Mouse (Mus musculus): ENCODE measurements around the gene Spats2. TPM values are rescaled to one million over a fixed set of nuclear protein-coding genes. Genes with fewer than 3 reads are reported as not detected.

Gene Spats2
- polyA plus RNA-seq, 1 experiment from 2014 or later = 78.7 TPM

GRCm38 (mm10) chr15:99262702-99263101 is 137.0 kb downstream of the Spats2 start:
- Histone ChIP-seq H3K4me2 (no peak overlapping the region), H3K27me3 (no peaks in the 10 kb centered on the region), H3K36me3 (no peaks in the 10 kb centered on the region), H3K9me3 (no peaks in the 10 kb centered on the region), H3K4me3 (replicated peaks) (no peak overlapping the region), H3K27ac (no peak overlapping the region), H3K9ac (replicated peaks) (no peak overlapping the region), H3K4me1 (replicated peaks) (peaks cover 9% of the 10 kb centered on the region; the same call in 1 of the 2 replicates)
- 39% methylated on average over 10 of the region's 10 CpGs for WGBS
- ATAC-seq (ENCODE audit: insufficient number of reproducible peaks, insufficient read depth, low FRiP score, low TSS enrichment, low read depth) = no peak

Small RNA genes within 50 kb of the gene (microRNA-seq; reads per million reads assigned to microRNA genes)
- gene Mir6960 = 1.2 reads per million

Other genes starting within 250 kb of the Spats2 start
- gene Rhebl1, start 231.4 kb upstream of the Spats2 start, polyA plus RNA-seq (2016; fragmentation: Nextera tagmentation; extraction: Ambion mirVana) = 23.9 and 25.8 TPM in 2 replicates
- gene Dhh, start 227.4 kb upstream of the Spats2 start, polyA plus RNA-seq (2016; fragmentation: Nextera tagmentation; extraction: Ambion mirVana) = 0.52 and 0.74 TPM in 2 replicates
- gene Lmbr1l, start 207.7 kb upstream of the Spats2 start, polyA plus RNA-seq (2016; fragmentation: Nextera tagmentation; extraction: Ambion mirVana) = 23.4 and 24.1 TPM in 2 replicates
- 1,691 and 1,695 TPM in 2 replicates for gene Tuba1b, start 191.4 kb upstream of the Spats2 start, polyA plus RNA-seq (2016; fragmentation: Nextera tagmentation; extraction: Ambion mirVana)
- gene Gm49450, start 172.4 kb upstream of the Spats2 start, polyA plus RNA-seq (2016; fragmentation: Nextera tagmentation; extraction: Ambion mirVana) = not detected in 2 replicates
- gene Tuba1a, start 172.2 kb upstream of the Spats2 start, polyA plus RNA-seq (2016; fragmentation: Nextera tagmentation; extraction: Ambion mirVana) = 1,314 and 1,328 TPM in 2 replicates
- 128 and 135 TPM in 2 replicates for gene Tuba1c, start 96.0 kb upstream of the Spats2 start, polyA plus RNA-seq (2016; fragmentation: Nextera tagmentation; extraction: Ambion mirVana)
- 0.19 and 5.1 TPM in 2 replicates for gene Prph, start 70.7 kb upstream of the Spats2 start, polyA plus RNA-seq (2016; fragmentation: Nextera tagmentation; extraction: Ambion mirVana)
- 39.5 and 47.1 TPM in 2 replicates for gene Troap, start 51.3 kb upstream of the Spats2 start, polyA plus RNA-seq (2016; fragmentation: Nextera tagmentation; extraction: Ambion mirVana)
- 0.19 TPM in 1 of 2 replicates, not detected in the other for gene C1ql4, start 38.1 kb upstream of the Spats2 start, polyA plus RNA-seq (2016; fragmentation: Nextera tagmentation; extraction: Ambion mirVana)
- gene Dnajc22, start 32.7 kb upstream of the Spats2 start, polyA plus RNA-seq (2016; fragmentation: Nextera tagmentation; extraction: Ambion mirVana) = 1.2 and 1.7 TPM in 2 replicates
- 0.13 and 0.24 TPM in 2 replicates for gene Kcnh3, start 98.9 kb downstream of the Spats2 start, polyA plus RNA-seq (2016; fragmentation: Nextera tagmentation; extraction: Ambion mirVana)
- gene Mcrs1, start 126.0 kb downstream of the Spats2 start, polyA plus RNA-seq (2016; fragmentation: Nextera tagmentation; extraction: Ambion mirVana) = 154 and 158 TPM in 2 replicates
- 74.6 TPM in 2 replicates for gene Prpf40b, start 169.2 kb downstream of the Spats2 start, polyA plus RNA-seq (2016; fragmentation: Nextera tagmentation; extraction: Ambion mirVana)
- not detected in 2 replicates for gene Fam186b, start 170.0 kb downstream of the Spats2 start, polyA plus RNA-seq (2016; fragmentation: Nextera tagmentation; extraction: Ambion mirVana)
- 33.6 and 40.6 TPM in 2 replicates for gene Fmnl3, start 244.6 kb downstream of the Spats2 start, polyA plus RNA-seq (2016; fragmentation: Nextera tagmentation; extraction: Ambion mirVana)